Mouse (Mus musculus) urinary bladder, postnatal 10 days (tissue): ENCODE data around the gene Terf2.
"Not testable (repeated sequence)": the region's sequence is repeated elsewhere in the genome, so short reads cannot be mapped to it uniquely, and the experiment has no call there.

Source experiments
- DNase-seq: peaks from one replicate; pipeline ENCODE4 v3.0.0; 2022; ENCODE audit warnings: low spot score

The Terf2 gene

GRCm38 (mm10) chr8:107114150-107115007, 18.0 kb upstream of the Terf2 start:
- no peak for DNase-seq

DNA sequence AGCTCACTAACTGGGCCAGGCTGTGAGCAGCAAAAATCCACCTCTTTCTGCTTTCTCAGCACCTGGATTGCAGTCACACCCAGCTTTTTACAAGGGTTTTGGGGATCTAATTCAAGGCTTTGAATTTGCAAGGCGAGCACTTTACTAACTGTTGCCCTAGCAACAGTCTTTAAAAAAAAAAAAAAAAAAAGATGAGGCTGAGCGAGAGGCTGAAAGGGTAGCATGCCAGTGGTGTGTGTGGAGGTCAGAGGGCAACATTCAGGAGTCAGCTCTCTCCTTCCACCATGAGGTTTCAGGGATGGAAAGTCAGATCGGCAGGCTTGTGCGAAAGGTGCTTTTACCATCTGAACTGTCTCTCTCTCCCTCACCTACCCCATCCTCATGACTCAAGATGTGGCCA, 16.9 kb upstream of the Terf2 start:
- DNase-seq = no peak

DNA sequence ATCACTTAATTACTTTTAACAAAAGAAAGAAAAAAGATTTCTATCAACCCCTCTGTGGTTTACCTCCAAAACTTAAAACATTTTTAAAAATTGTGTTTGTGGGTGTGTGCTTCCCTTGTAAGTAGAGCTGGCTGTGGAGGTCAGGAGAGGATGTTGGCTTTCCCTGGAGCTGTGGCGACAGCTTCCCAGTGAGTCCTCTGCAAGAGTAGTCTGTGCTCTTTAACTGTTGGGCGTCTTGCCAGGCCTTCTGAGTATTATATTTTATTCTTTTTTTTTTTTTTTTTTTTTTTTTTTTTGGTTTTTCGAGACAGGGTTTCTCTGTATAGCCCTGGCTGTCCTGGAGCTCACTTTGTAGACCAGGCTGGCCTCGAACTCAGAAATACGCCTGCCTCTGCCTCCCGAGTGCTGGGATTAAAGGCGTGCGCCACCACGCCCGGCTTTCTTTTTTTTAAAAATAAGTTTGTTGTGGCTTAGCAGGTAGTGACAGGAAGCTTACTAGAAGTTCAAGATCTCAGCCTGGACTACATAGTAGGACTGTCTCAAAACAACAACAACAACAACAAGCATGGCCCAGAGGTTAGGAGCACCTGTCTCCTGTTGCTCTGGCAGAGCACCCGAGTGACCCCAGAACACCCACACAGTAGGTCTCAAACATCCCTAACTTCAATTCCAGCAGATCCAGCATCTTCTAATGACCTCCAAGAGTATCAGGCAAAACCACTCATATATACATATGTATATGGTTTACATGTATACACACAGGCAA, 15.2 kb upstream of the Terf2 start:
- no peak for DNase-seq

DNA sequence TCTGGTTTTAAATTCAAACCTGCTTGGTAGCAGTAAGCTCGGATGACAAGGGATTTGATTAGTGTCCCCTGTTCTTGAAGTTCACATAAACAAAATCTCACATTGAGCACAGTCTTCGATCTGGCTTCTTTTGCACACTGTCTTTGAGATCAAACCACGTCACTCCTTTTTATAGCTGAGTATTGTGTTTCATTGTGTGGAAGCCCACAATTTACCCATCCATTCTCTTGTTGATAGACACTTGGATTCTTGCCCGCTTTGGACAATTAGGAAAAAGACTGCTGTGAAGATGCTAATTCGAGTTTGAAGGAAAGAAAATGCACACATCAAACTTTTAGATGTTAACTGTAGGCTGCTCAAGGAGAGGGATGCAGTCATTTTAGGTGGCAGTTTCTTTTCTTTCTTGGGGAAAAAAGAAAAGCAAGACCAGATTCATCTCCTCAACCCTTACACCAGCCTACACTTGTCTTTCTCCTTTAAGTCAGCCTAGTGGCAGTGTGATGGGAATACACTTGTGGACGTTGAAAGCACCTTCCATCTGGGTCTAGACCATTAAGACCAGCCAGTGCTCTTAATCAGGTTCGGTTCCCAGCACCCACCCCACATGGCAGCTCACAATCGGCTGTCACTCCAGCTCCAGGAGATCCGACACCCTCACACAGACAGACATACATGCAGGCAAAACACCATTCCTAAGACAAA, 14.4 kb upstream of the Terf2 start:
- no peak for DNase-seq

DNA sequence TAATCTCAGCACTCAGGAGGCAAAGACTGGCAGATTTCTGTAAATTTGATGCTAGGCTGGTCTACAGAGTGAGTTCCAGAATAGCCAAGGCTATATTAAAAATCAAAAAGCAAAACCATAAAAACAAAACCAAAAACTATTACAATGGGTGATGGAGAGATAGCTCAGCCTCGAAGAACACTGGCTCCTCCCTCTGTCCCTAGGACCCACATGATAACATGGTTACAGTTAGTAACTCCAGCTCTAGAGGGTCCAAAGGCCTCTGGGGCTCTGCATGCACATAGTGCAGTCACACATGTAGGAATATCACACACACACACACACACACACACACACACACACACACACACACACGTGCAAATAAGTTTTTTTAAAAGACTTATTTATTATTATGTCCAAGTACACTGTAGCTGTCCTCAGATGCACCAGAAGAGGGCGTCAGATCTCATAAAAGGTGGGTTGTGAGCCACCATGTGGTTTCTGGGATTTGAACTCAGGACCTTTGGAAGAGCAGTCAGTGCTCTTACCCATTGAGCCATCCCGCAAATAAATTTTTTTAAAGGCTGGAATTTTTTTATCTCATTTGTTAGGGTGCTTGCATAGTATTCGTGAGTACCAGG, 13.6 kb upstream of the Terf2 start:
- DNase-seq = no peak

GRCm38 (mm10) chr8:107108978-107109720, 12.8 kb upstream of the Terf2 start:
- no peak for DNase-seq

DNA sequence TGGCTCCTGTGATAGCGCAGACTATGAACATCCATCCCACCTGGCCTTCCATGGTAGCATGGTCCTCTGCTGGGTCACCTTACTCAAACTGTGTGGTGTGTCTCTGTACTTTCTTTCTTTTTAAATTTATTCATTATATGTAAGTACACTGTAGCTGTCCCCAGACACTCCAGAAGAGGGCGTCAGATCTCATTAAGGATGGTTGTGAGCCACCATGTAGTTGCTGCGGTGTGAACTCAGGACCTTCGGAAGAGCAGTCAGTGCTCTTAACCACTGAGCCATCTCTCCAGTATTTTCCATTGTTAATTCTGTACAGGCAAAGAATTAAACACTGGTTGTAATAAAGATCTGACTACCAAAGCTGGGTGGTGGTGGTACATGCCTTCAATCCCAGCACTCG, 11.7 kb upstream of the Terf2 start:
- not testable (repeated sequence) for DNase-seq

GRCm38 (mm10) chr8:107104547-107104946, 8.2 kb upstream of the Terf2 start:
- DNase-seq = peak; percentile 34

- DNase-seq = no peak
These were observed 4.3 kb upstream of the Terf2 start for GRCm38 (mm10) chr8:107100635-107101034.

GRCm38 (mm10) chr8:107095717-107096365, 506 bp downstream of the Terf2 start:
- no peak for DNase-seq

DNA sequence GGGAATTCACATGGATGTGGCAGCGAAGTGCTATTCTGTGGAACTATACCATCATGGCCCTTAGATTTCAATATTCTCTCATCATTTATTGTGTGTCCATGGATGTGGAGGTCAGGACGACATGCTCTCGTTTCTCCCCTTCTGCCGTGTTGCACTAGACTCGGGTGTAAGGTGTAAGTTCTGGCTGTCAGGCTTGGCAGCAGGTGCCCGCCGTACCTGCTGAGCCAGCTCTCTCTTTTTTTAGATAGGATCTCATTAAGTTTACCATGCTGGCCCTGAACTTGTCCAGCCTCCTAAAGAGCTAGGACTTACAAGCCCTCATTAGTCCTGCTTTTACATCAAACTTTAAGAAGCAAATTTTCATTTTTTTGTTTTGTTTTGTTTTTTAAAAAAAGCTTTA, 5.8 kb downstream of the Terf2 start:
- no peak for DNase-seq

DNA sequence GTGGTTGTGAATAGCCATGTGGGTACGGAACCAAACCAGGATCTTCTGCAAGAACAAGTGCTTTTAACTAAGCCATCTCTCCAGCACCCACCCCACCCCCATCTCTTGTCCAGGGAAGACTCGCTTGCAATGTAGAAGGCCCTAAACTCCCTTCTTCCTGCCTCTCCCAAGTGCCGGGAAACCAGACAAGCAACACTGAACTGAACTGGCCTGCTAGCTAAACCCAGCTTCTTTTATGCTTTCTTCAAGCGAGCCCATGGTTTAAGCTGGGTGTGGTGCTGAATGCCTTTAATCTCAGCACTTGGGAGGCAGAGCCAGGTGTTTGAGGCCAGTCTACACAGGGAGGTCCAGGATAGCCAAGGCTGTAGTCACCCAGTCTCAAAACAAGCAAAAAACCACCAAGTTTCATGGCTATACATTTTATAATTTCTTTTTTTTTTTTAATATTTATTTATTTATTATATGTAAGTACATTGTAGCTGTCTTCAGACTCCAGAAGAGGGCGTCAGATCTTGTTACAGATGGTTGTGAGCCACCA, 7.8 kb downstream of the Terf2 start:
- DNase-seq = no peak

GRCm38 (mm10) chr8:107086018-107086417, 10.3 kb downstream of the Terf2 start:
- no peak for DNase-seq

GRCm38 (mm10) chr8:107085358-107085757, 11.0 kb downstream of the Terf2 start:
- DNase-seq = no peak

DNA sequence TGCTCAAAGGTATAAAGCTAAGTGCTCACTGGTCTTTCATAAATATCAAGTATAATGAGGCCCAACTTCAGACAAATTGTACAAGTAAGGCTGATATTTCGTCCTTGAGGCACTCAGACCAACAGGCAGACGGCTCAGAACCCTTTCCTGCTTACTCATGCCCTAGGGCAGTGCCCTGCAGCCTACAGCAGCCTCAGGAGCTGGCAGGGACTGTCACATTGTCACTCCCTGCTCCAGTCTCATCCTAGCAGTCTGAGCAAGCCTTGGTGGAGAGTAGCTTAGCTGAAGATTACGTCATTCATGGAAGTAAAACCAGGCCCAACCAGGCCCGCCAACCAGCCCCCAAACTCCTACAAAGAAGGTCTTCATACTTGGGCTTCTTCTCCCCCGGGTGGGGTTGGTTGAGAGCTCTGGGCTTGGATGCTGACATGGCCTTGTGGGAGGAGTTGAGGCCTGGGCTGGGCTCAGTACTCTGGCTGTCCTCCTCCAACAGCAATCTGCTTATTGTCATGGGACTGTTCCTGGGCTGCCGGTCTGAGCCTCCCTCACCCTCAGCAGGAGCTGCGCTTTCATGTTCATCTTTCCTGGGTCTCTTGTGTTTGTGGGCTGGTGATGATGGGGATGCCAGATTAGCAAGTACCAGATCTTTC, 20.0 kb downstream of the Terf2 start:
- DNase-seq = no peak

DNA sequence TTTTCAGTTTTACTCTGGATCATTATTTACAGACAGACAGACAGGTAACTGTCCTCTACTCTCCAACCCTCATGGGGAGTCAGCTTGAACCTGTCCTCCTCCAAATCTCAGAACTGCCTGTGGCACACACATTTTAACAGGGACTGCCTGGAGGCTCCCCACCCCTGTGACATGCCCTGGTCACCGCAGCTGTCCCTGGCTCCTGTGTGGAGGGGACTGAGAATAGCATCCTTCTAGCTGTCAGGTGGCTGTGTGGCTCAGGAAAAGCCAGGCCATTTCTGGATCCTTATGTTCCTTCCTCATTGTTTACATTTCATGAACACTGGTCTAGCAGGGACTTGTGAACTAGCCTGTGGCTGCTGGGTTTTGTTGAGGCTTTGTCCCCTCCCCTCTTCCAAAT, 22.2 kb downstream of the Terf2 start:
- DNase-seq = no peak

- no peak for DNase-seq
These were observed 22.6 kb downstream of the Terf2 start for GRCm38 (mm10) chr8:107073706-107074105.

GRCm38 (mm10) chr8:107065511-107066496, 30.5 kb downstream of the Terf2 start, which contains the start of gene Tmed6:
Gene Tmed6, minus strand, starts transcription at chr8:107065644.
- DNase-seq = no peak

DNA sequence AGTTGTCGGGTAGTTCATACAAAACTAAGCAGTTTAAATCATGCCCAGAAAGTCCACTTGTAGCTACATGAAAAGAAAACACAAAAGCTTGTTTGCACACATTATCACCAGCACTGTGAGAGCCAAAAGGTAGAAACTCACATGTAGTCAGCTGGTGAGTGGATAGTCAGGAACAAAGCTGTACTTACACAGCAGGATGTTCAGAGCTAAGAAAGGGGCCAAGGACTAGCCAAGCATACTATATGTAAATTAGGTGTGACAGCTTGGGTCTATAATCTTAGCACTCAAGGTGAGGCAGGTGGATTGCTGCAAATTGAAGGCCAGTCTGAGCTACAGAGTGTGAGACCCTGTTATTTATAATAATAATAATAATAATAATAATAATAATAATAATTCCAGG, 33.7 kb downstream of the Terf2 start:
- DNase-seq = no peak
